Mouse (Mus musculus) hindbrain, embryonic 11.5 days (tissue): ENCODE results near the gene Sos1. TPM values are rescaled to one million over a fixed set of nuclear protein-coding genes. Genes with fewer than 3 reads are reported as not detected.
A peak's percentile ranks its signal among the peaks of the same experiment; 100 is the strongest.

Experiments used
- ATAC-seq: fragments of 200-750 bp; cut with Nextera tagmentation; 2 replicates; pipeline ENCODE4 v1.8.0; 2017; ENCODE audit warnings: mild to moderate bottlenecking, moderate TSS enrichment, moderate library complexity; ENCODE audit not compliant: low FRiP score
- DNase-seq: peaks from one replicate; pipeline ENCODE4 v3.0.0-alpha.2; 2015; ENCODE audit warnings: low spot score
- H3K27ac ChIP-seq: fragments of 300-500 bp; sonication (generic); 2 replicates; pipeline ENCODE4 v1.5.1; 2014; ENCODE audit warnings: mild to moderate bottlenecking, low read depth, low read length
- H3K27me3 ChIP-seq: fragments of 300-500 bp; sonication (generic); 2 replicates; pipeline ENCODE4 v1.6.1; 2014; ENCODE audit warnings: mild to moderate bottlenecking, low read length, moderate library complexity, mixed read lengths; ENCODE audit not compliant: control insufficient read depth, insufficient read depth
- H3K36me3 ChIP-seq: fragments of 300-500 bp; sonication (generic); 2 replicates; pipeline ENCODE4 v1.6.1; 2014; ENCODE audit warnings: mild to moderate bottlenecking, low read length, moderate library complexity, mixed read lengths; ENCODE audit not compliant: control insufficient read depth, insufficient read depth
- H3K4me1 ChIP-seq: fragments of 300-500 bp; sonication (generic); replicated peaks from 2 replicates; pipeline ENCODE4 v1.6.1; 2014; ENCODE audit warnings: low read length, mixed read lengths; ENCODE audit not compliant: control insufficient read depth, insufficient read depth
- H3K4me2 ChIP-seq: fragments of 300-500 bp; sonication (generic); replicated peaks from 2 replicates; pipeline ENCODE4 v1.6.1; 2014; ENCODE audit warnings: mild to moderate bottlenecking, low read depth, low read length
- H3K4me3 ChIP-seq: fragments of 300-500 bp; sonication (generic); 2 replicates; pipeline ENCODE4 v1.5.1; 2014; ENCODE audit warnings: low read depth, low read length
- H3K9ac ChIP-seq: fragments of 300-500 bp; sonication (generic); 2 replicates; pipeline ENCODE4 v1.6.1; 2014; ENCODE audit warnings: low read depth, low read length
- H3K9me3 ChIP-seq: fragments of 300-500 bp; sonication (generic); 2 replicates; pipeline ENCODE4 v1.6.1; 2016; ENCODE audit warnings: low read length; ENCODE audit not compliant: control insufficient read depth
- WGBS: fragments of 180-500 bp; shearing (Covaris S2); extraction: QIAGEN DNeasy Blood & Tissue Kit; methylation state at CpG from one replicate; pipeline ENCODE4 v1.1.7; 2014; 5-methylcytosine and 5-hydroxymethylcytosine counted together
- polyA plus RNA-seq: library from polyadenylated mRNA; unstranded; fragments of >200 nt; fragmentation: Nextera tagmentation; extraction: Ambion mirVana; gene quantifications from 2 replicates; pipeline ENCODE4 v1.2.1, GENCODE M21; 2014

Gene Sos1
- polyA plus RNA-seq, 1 experiment from 2014 or later: 11.5 TPM

- Histone ChIP-seq H3K27me3 (no peaks in the 10 kb centered on the region), H3K4me2 (no peak overlapping the region), H3K9me3 (no peaks in the 10 kb centered on the region), H3K36me3 (peaks cover 7% of the 10 kb centered on the region), H3K4me1 (no peaks in the 10 kb centered on the region), H3K27ac (no peak overlapping the region), H3K4me3 (no peak overlapping the region), H3K9ac (no peak overlapping the region)
- ATAC-seq: no peak
- WGBS: 90% methylated on average over 7 of the region's 7 CpGs
- no peak for DNase-seq
These were observed 54.1 kb downstream of the Sos1 start for GRCm38 (mm10) chr17:80426171-80426570.

GRCm38 (mm10) chr17:80420998-80421397 is 59.3 kb downstream of the Sos1 start:
- Histone ChIP-seq H3K4me3 (no peak overlapping the region), H3K9ac (no peak overlapping the region), H3K4me2 (no peak overlapping the region), H3K36me3 (peaks cover 13% of the 10 kb centered on the region), H3K9me3 (no peaks in the 10 kb centered on the region), H3K27me3 (no peaks in the 10 kb centered on the region), H3K27ac (no peak overlapping the region), H3K4me1 (no peaks in the 10 kb centered on the region)
- DNase-seq (no peak), ATAC-seq (no peak)
- WGBS: 92% methylated on average over 1 of the region's 1 CpGs

- Histone ChIP-seq H3K4me1 (no peaks in the 10 kb centered on the region), H3K4me3 (no peak overlapping the region), H3K4me2 (no peak overlapping the region), H3K9ac (no peak overlapping the region), H3K27ac (no peak overlapping the region), H3K36me3 (peaks cover 13% of the 10 kb centered on the region), H3K27me3 (no peaks in the 10 kb centered on the region), H3K9me3 (no peaks in the 10 kb centered on the region)
- 78% methylated on average over 10 of the region's 10 CpGs for WGBS
- ATAC-seq (no peak), DNase-seq (no peak)
These were observed 61.6 kb downstream of the Sos1 start for GRCm38 (mm10) chr17:80418572-80419210.

GRCm38 (mm10) chr17:80411182-80411581 is 69.1 kb downstream of the Sos1 start:
- no peak overlapping the region for H3K9ac ChIP-seq
- H3K9me3 ChIP-seq: no peaks in the 10 kb centered on the region
- 71% methylated on average over 1 of the region's 1 CpGs for WGBS
- DNase-seq: no peak
- H3K36me3 ChIP-seq: peaks cover 13% of the 10 kb centered on the region; the same call in 1 of the 2 replicates
- H3K27me3 ChIP-seq: no peaks in the 10 kb centered on the region
- no peak for ATAC-seq
- no peak overlapping the region for H3K4me3 ChIP-seq
- no peaks in the 10 kb centered on the region for H3K4me1 ChIP-seq
- no peak overlapping the region for H3K27ac ChIP-seq
- H3K4me2 ChIP-seq: no peak overlapping the region

GRCm38 (mm10) chr17:80398243-80398642 is 82.0 kb downstream of the Sos1 start:
- WGBS: 90% methylated on average over 7 of the region's 7 CpGs
- H3K4me1 ChIP-seq: no peaks in the 10 kb centered on the region
- H3K4me2 ChIP-seq: no peak overlapping the region
- no peaks in the 10 kb centered on the region for H3K27me3 ChIP-seq
- DNase-seq (no peak), ATAC-seq (no peak)
- H3K4me3 ChIP-seq: no peak overlapping the region
- H3K9ac ChIP-seq: no peak overlapping the region
- 0 out of 2 replicates have a peak, but pooled peaks cover 3% of the 10 kb centered on the region for H3K36me3 ChIP-seq
- H3K27ac ChIP-seq: no peak overlapping the region
- H3K9me3 ChIP-seq: no peaks in the 10 kb centered on the region

GRCm38 (mm10) chr17:80391423-80392403 is 88.5 kb downstream of the Sos1 start:
- Histone ChIP-seq H3K36me3 (no peaks in the 10 kb centered on the region), H3K27me3 (no peaks in the 10 kb centered on the region), H3K4me3 (peak overlapping the region; percentile 30), H3K27ac (no peak overlapping the region), H3K9ac (peak overlapping the region; percentile 16; the same call in 1 of the 2 replicates), H3K9me3 (no peaks in the 10 kb centered on the region), H3K4me2 (peak overlapping the region; percentile 49), H3K4me1 (no peaks in the 10 kb centered on the region)
- peak; percentile 71 for ATAC-seq
- whole genome bisulfite sequencing: 13% methylated on average over 17 of the region's 17 CpGs
- DNase-seq: peak; percentile 64

GRCm38 (mm10) chr17:80390024-80390423 is 90.2 kb downstream of the Sos1 start:
- H3K36me3 ChIP-seq: no peaks in the 10 kb centered on the region
- DNase-seq (no peak), ATAC-seq (no peak)
- H3K4me2 ChIP-seq: no peak overlapping the region
- H3K9me3 ChIP-seq: no peaks in the 10 kb centered on the region
- no peak overlapping the region for H3K9ac ChIP-seq
- no peaks in the 10 kb centered on the region for H3K27me3 ChIP-seq
- H3K4me1 ChIP-seq: no peaks in the 10 kb centered on the region
- 71% methylated on average over 10 of the region's 10 CpGs for WGBS
- no peak overlapping the region for H3K27ac ChIP-seq
- no peak overlapping the region for H3K4me3 ChIP-seq

- 67% methylated on average over 1 of the region's 1 CpGs for WGBS
- DNase-seq: no peak
- H3K4me1 ChIP-seq: no peaks in the 10 kb centered on the region
These were observed 94.6 kb downstream of the Sos1 start for GRCm38 (mm10) chr17:80385671-80386070.

More at GRCm38 (mm10) chr17:80385671-80386070, 94.6 kb downstream of the Sos1 start:
- Histone ChIP-seq H3K27me3 (no peaks in the 10 kb centered on the region), H3K36me3 (no peaks in the 10 kb centered on the region), H3K4me3 (no peak overlapping the region), H3K27ac (no peak overlapping the region), H3K9me3 (no peaks in the 10 kb centered on the region), H3K9ac (no peak overlapping the region), H3K4me2 (no peak overlapping the region)
- no peak for ATAC-seq
